In the genomic region with DNA sequence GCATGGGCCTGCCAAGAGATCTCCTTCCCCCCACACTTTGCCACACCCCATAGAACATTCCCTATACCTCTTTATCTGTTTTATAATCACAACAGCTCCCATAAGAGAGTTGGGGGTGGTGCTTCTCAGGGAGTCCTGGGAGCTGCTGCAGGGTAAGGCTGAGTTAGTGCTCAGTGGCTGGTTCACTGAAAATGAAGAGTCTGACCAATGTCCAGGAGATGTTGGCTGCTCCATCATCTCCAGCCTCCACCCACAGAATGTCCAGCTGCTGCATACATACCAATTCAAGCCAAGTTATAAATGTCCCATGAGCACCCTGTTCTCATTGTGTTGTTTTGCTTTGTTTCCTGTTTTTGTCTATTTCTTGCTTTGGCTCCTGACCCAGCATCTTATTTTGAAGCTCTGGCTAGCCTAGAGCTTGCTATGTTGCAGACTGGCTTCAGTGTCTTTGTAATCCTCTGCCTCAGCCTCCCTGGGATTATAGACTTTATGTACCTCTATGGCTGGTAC, we compare ENCODE assay signal across 22 mouse cellular contexts. TPM values are rescaled to one million over a fixed set of nuclear protein-coding genes. Genes with fewer than 3 reads are reported as not detected.
"Had no signal": no experiment of that assay in that cellular context is flagged by ENCODE, and none has a peak within 500 bp of the region (broad histone marks: within the 10 kb centered on the region; RNA-seq: fewer than 3 reads in every experiment).

No protein-coding gene starts in this region.

- H3K4me2 ChIP-seq: liver, embryonic 13.5 days; midbrain, embryonic 12.5 days had no signal

- H3K4me1 ChIP-seq: liver, embryonic 13.5 days; megakaryocyte, embryonic 14.5 days; midbrain, embryonic 12.5 days had no signal

- H3K36me3 ChIP-seq: liver, embryonic 13.5 days; midbrain, embryonic 12.5 days had no signal

- H3K27me3 ChIP-seq: liver, embryonic 13.5 days; midbrain, embryonic 12.5 days had no signal

- DNase-seq: kidney, adult 2 months; kidney, postnatal 25 days; layer of hippocampus, adult 9-11 months; liver, embryonic 13.5 days; lung, adult 2 months; thymus, adult 18-20 months; thymus, postnatal 36 days had no signal

- H3K9me3 ChIP-seq: liver, embryonic 13.5 days; megakaryocyte, embryonic 14.5 days; midbrain, embryonic 12.5 days had no signal

- H3K9ac ChIP-seq: liver, embryonic 13.5 days; midbrain, embryonic 12.5 days had no signal

- H3K27ac ChIP-seq: layer of hippocampus, adult 2 months; liver, embryonic 13.5 days; midbrain, embryonic 12.5 days had no signal

- H3K4me3 ChIP-seq: layer of hippocampus, adult 2 months; liver, embryonic 13.5 days; megakaryocyte, embryonic 14.5 days; midbrain, embryonic 12.5 days had no signal

RNA-seq across cellular contexts. Expression of gene Adh7, which starts 29.0 kb away (rescaled TPM):
- total RNA-seq: left cerebral cortex, adult 18-20 months; left cerebral cortex, postnatal 25 days had no signal
- polyA plus RNA-seq: large intestine, adult 2 months; limb, embryonic 11.5 days; spleen, adult 2 months had no signal

RNA-seq across cellular contexts. Expression of gene 4930579F01Rik, which starts 52.9 kb away (rescaled TPM):
- total RNA-seq: layer of hippocampus, adult 2 months; layer of hippocampus, postnatal 25 days; left cerebral cortex, adult 18-20 months; left cerebral cortex, postnatal 25 days; liver, adult 2 months; midbrain, postnatal 0 days had no signal
- polyA plus RNA-seq: kidney, adult 2 months; large intestine, adult 2 months; limb, embryonic 11.5 days; liver, adult 2 months; liver, embryonic 13.5 days; liver, embryonic 16.5 days; lung, adult 2 months; midbrain, embryonic 12.5 days; midbrain, postnatal 0 days; neural tube, embryonic 11.5 days; neural tube, embryonic 14.5 days; small intestine, adult 2 months; spleen, adult 2 months had no signal
